Mouse (Mus musculus): ENCODE results near the gene Wdr63. TPM values are rescaled to one million over a fixed set of nuclear protein-coding genes. Genes with fewer than 3 reads are reported as not detected.

The Wdr63 gene
- polyA plus RNA-seq, 1 experiment from 2014 or later: not detected

DNA sequence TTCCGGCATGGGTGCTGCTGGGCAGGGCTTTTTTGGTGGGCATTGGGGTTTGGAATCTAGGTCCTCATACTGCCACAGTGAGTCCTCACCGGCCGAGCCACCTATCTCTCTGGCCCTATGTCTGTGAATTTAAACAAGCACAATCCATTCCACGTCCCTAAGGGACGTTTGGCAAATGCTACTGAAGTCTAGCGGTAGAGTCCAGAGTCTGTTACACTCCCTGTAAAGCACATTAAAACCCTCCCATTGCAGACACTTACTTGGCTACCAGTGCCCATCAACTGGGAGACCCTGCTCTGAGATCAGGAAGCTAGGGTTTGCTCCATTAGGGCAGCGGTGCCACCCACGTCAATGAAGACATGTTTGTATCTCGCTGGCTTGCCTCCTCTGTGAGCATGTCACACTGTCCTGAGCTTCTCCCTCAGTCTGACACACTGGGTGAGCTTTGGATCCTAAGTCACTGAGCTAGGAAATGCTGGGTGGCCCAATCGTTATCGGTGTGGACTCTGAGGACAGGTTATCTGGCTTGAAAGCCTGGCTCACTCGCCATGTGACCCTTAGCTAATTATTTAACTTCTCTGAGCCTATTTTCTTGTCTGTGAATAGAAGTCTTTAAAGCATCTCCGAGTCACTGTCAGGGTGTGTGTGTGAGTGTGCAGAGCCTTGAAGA is 16.8 kb downstream of the Wdr63 start:
- no peaks in the 10 kb centered on the region for H3K4me1 ChIP-seq (ENCODE audit: control insufficient read depth, insufficient read depth, low read length)
- ATAC-seq (ENCODE audit: insufficient read depth, low FRiP score, low TSS enrichment) (no peak), DNase-seq (ENCODE audit: low spot score) (no peak)
- no peak overlapping the region for H3K9ac ChIP-seq (ENCODE audit: low read length)
- H3K9me3 ChIP-seq (ENCODE audit: control insufficient read depth, low read length): no peaks in the 10 kb centered on the region
- no peak overlapping the region for H3K27ac ChIP-seq (ENCODE audit: low read depth, low read length)
- H3K4me3 ChIP-seq (ENCODE audit: low read depth, low read length): no peak overlapping the region
- H3K27me3 ChIP-seq (ENCODE audit: control insufficient read depth, insufficient read depth, low read length): no peaks in the 10 kb centered on the region
- H3K36me3 ChIP-seq (ENCODE audit: control insufficient read depth, insufficient read depth, low read length): no peaks in the 10 kb centered on the region
- no peak overlapping the region for H3K4me2 ChIP-seq (ENCODE audit: low read depth)
- 94% methylated on average over 13 of the region's 13 CpGs for WGBS

DNA sequence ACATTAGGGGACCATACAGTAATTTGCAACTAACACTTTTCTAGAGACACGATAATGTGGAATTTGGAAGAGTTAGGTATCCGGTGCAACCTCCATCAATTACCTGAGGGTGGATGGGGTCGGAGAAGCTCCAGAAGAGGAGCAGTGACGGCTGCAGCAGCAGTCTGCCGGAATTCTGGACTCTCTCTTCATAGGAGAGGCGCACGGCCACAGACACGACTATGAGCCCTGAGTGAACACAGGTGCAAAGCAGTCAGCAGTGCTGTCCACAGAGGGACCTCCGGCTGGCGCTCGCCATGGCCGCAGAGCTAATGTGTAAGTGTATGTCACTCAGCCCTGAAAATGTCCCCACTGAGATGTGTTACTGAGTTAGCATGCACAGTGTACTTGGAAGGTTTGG is 27.7 kb downstream of the Wdr63 start:
- 89% methylated on average over 12 of the region's 12 CpGs for WGBS
- ATAC-seq (ENCODE audit: insufficient read depth, low FRiP score, low TSS enrichment) (no peak), DNase-seq (ENCODE audit: low spot score) (no peak)
- Histone ChIP-seq H3K9ac (ENCODE audit: low read length) (no peak overlapping the region), H3K4me1 (ENCODE audit: control insufficient read depth, insufficient read depth, low read length) (no peaks in the 10 kb centered on the region), H3K4me2 (ENCODE audit: low read depth) (no peak overlapping the region), H3K9me3 (ENCODE audit: control insufficient read depth, low read length) (no peaks in the 10 kb centered on the region), H3K27me3 (ENCODE audit: control insufficient read depth, insufficient read depth, low read length) (no peaks in the 10 kb centered on the region), H3K4me3 (ENCODE audit: low read depth, low read length) (no peak overlapping the region), H3K27ac (ENCODE audit: low read depth, low read length) (no peak overlapping the region), H3K36me3 (ENCODE audit: control insufficient read depth, insufficient read depth, low read length) (no peaks in the 10 kb centered on the region)

GRCm38 (mm10) chr3:146072780-146073179 is 35.1 kb downstream of the Wdr63 start:
- Histone ChIP-seq H3K9me3 (ENCODE audit: control insufficient read depth, low read length) (no peaks in the 10 kb centered on the region), H3K4me3 (ENCODE audit: low read depth, low read length) (no peak overlapping the region), H3K27me3 (ENCODE audit: control insufficient read depth, insufficient read depth, low read length) (no peaks in the 10 kb centered on the region), H3K36me3 (ENCODE audit: control insufficient read depth, insufficient read depth, low read length) (no peaks in the 10 kb centered on the region), H3K27ac (ENCODE audit: low read depth, low read length) (no peak overlapping the region), H3K9ac (ENCODE audit: low read length) (no peak overlapping the region), H3K4me2 (ENCODE audit: low read depth) (no peak overlapping the region), H3K4me1 (ENCODE audit: control insufficient read depth, insufficient read depth, low read length) (no peaks in the 10 kb centered on the region)
- 83% methylated on average over 7 of the region's 7 CpGs for WGBS
- ATAC-seq (ENCODE audit: insufficient read depth, low FRiP score, low TSS enrichment) (0 out of 2 replicates have a peak, but pooled peaks have one; percentile 50), DNase-seq (ENCODE audit: low spot score) (no peak)

GRCm38 (mm10) chr3:146069276-146069675 is 38.7 kb downstream of the Wdr63 start:
- no peak for DNase-seq (ENCODE audit: low spot score)
- no peaks in the 10 kb centered on the region for H3K36me3 ChIP-seq (ENCODE audit: control insufficient read depth, insufficient read depth, low read length)
- H3K9me3 ChIP-seq (ENCODE audit: control insufficient read depth, low read length): no peaks in the 10 kb centered on the region
- no peak overlapping the region for H3K4me3 ChIP-seq (ENCODE audit: low read depth, low read length)
- H3K27me3 ChIP-seq (ENCODE audit: control insufficient read depth, insufficient read depth, low read length): no peaks in the 10 kb centered on the region
- ATAC-seq (ENCODE audit: insufficient read depth, low FRiP score, low TSS enrichment): no peak
- H3K27ac ChIP-seq (ENCODE audit: low read depth, low read length): no peak overlapping the region
- H3K9ac ChIP-seq (ENCODE audit: low read length): no peak overlapping the region
- no peak overlapping the region for H3K4me2 ChIP-seq (ENCODE audit: low read depth)
- H3K4me1 ChIP-seq (ENCODE audit: control insufficient read depth, insufficient read depth, low read length): no peaks in the 10 kb centered on the region
- 77% methylated on average over 4 of the region's 4 CpGs for WGBS

GRCm38 (mm10) chr3:146063146-146063545 is 44.8 kb downstream of the Wdr63 start:
- Histone ChIP-seq H3K4me2 (ENCODE audit: low read depth) (no peak overlapping the region), H3K4me1 (ENCODE audit: control insufficient read depth, insufficient read depth, low read length) (no peaks in the 10 kb centered on the region), H3K4me3 (ENCODE audit: low read depth, low read length) (no peak overlapping the region), H3K27me3 (ENCODE audit: control insufficient read depth, insufficient read depth, low read length) (no peaks in the 10 kb centered on the region), H3K27ac (ENCODE audit: low read depth, low read length) (no peak overlapping the region), H3K9ac (ENCODE audit: low read length) (no peak overlapping the region), H3K36me3 (ENCODE audit: control insufficient read depth, insufficient read depth, low read length) (no peaks in the 10 kb centered on the region), H3K9me3 (ENCODE audit: control insufficient read depth, low read length) (no peaks in the 10 kb centered on the region)
- 86% methylated on average over 11 of the region's 11 CpGs for WGBS
- no peak for DNase-seq (ENCODE audit: low spot score)
- ATAC-seq (ENCODE audit: insufficient read depth, low FRiP score, low TSS enrichment): no peak

- no peaks in the 10 kb centered on the region for H3K27me3 ChIP-seq (ENCODE audit: control insufficient read depth, insufficient read depth, low read length)
- H3K4me3 ChIP-seq (ENCODE audit: low read depth, low read length): no peak overlapping the region
- no peak overlapping the region for H3K9ac ChIP-seq (ENCODE audit: low read length)
- no peak overlapping the region for H3K4me2 ChIP-seq (ENCODE audit: low read depth)
- H3K27ac ChIP-seq (ENCODE audit: low read depth, low read length): no peak overlapping the region
- no peaks in the 10 kb centered on the region for H3K4me1 ChIP-seq (ENCODE audit: control insufficient read depth, insufficient read depth, low read length)
- 85% methylated on average over 15 of the region's 15 CpGs for WGBS
- H3K9me3 ChIP-seq (ENCODE audit: control insufficient read depth, low read length): no peaks in the 10 kb centered on the region
- no peaks in the 10 kb centered on the region for H3K36me3 ChIP-seq (ENCODE audit: control insufficient read depth, insufficient read depth, low read length)
- DNase-seq (ENCODE audit: low spot score): no peak
- no peak for ATAC-seq (ENCODE audit: insufficient read depth, low FRiP score, low TSS enrichment)
Observed at GRCm38 (mm10) chr3:146059356-146059926, 48.5 kb downstream of the Wdr63 start.

DNA sequence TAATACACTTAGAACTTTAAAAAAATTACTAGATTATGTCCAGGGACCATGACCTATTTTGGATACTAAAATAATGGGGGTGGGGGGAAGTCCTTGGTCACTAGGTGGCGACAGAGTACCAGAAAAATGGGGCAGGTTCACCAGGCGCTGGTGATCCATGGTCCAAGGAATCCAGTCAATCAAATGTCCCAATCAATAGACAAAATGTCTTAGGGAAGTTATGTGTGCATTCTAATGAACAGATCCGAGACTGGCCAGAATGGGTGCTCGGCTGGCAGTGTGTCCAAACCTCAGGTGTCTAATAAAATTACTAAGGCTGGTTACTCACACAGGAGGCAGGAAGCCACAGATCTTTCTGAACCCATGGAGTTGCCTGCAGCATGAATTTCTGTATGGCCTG is 49.7 kb downstream of the Wdr63 start:
- Histone ChIP-seq H3K4me3 (ENCODE audit: low read depth, low read length) (no peak overlapping the region), H3K9ac (ENCODE audit: low read length) (no peak overlapping the region), H3K4me2 (ENCODE audit: low read depth) (no peak overlapping the region), H3K27me3 (ENCODE audit: control insufficient read depth, insufficient read depth, low read length) (no peaks in the 10 kb centered on the region), H3K27ac (ENCODE audit: low read depth, low read length) (no peak overlapping the region), H3K36me3 (ENCODE audit: control insufficient read depth, insufficient read depth, low read length) (no peaks in the 10 kb centered on the region), H3K9me3 (ENCODE audit: control insufficient read depth, low read length) (no peaks in the 10 kb centered on the region), H3K4me1 (ENCODE audit: control insufficient read depth, insufficient read depth, low read length) (no peaks in the 10 kb centered on the region)
- DNase-seq (ENCODE audit: low spot score) (peak; percentile 65), ATAC-seq (ENCODE audit: insufficient read depth, low FRiP score, low TSS enrichment) (peak; percentile 70)
- 24% methylated on average over 4 of the region's 4 CpGs for WGBS

- Histone ChIP-seq H3K36me3 (ENCODE audit: control insufficient read depth, insufficient read depth, low read length) (no peaks in the 10 kb centered on the region), H3K4me2 (ENCODE audit: low read depth) (no peak overlapping the region), H3K4me3 (ENCODE audit: low read depth, low read length) (no peak overlapping the region), H3K9me3 (ENCODE audit: control insufficient read depth, low read length) (no peaks in the 10 kb centered on the region), H3K4me1 (ENCODE audit: control insufficient read depth, insufficient read depth, low read length) (no peaks in the 10 kb centered on the region), H3K9ac (ENCODE audit: low read length) (no peak overlapping the region), H3K27me3 (ENCODE audit: control insufficient read depth, insufficient read depth, low read length) (no peaks in the 10 kb centered on the region), H3K27ac (ENCODE audit: low read depth, low read length) (no peak overlapping the region)
- ATAC-seq (ENCODE audit: insufficient read depth, low FRiP score, low TSS enrichment): no peak
- DNase-seq (ENCODE audit: low spot score): no peak
- WGBS: 72% methylated on average over 7 of the region's 7 CpGs
Observed at GRCm38 (mm10) chr3:146057131-146057530, 50.8 kb downstream of the Wdr63 start.

DNA sequence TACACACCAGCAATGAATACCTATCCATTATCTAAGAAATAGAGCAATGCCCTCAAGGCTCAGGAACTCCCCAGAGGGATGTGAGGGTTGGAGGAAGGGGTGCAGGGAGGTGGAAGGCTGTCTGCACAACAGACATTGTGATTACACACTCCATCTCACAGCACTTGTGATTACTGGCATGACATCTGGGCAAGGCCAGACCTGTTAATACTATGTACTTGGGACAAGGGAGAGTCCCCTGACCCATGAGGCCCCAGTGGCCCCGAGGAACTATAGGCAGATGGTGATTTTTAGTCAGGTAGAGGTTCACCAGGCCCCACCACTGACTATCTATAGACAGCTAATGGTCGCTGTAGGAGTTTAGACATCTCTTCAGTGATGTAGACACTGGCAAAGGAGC is 54.1 kb downstream of the Wdr63 start:
- no peak for DNase-seq (ENCODE audit: low spot score)
- 81% methylated on average over 2 of the region's 2 CpGs for WGBS
- Histone ChIP-seq H3K27ac (ENCODE audit: low read depth, low read length) (no peak overlapping the region), H3K9me3 (ENCODE audit: control insufficient read depth, low read length) (no peaks in the 10 kb centered on the region), H3K36me3 (ENCODE audit: control insufficient read depth, insufficient read depth, low read length) (no peaks in the 10 kb centered on the region), H3K4me3 (ENCODE audit: low read depth, low read length) (no peak overlapping the region), H3K9ac (ENCODE audit: low read length) (no peak overlapping the region), H3K4me1 (ENCODE audit: control insufficient read depth, insufficient read depth, low read length) (no peaks in the 10 kb centered on the region), H3K27me3 (ENCODE audit: control insufficient read depth, insufficient read depth, low read length) (no peaks in the 10 kb centered on the region), H3K4me2 (ENCODE audit: low read depth) (no peak overlapping the region)
- no peak for ATAC-seq (ENCODE audit: insufficient read depth, low FRiP score, low TSS enrichment)

All from neural tube, embryonic 11.5 days (tissue).